Mouse (Mus musculus) G1E (cell line): ENCODE results near the gene Iqsec2. TPM values are rescaled to one million over a fixed set of nuclear protein-coding genes. Genes with fewer than 3 reads are reported as not detected.

ENCODE experiments used
- ATAC-seq: 2 replicates; pipeline ENCODE4 v1.8.0; 2016; ENCODE audit warnings: mild to moderate bottlenecking; ENCODE audit not compliant: insufficient number of reproducible peaks, poor library complexity, low FRiP score, severe bottlenecking; ENCODE audit errors: extremely low read depth
- DNase-seq: peaks from one replicate; pipeline ENCODE4 v3.0.0; 2012; ENCODE audit warnings: low spot score
- H3K27me3 ChIP-seq: 2 replicates; pipeline ENCODE4 v1.6.1; 2012; ENCODE audit warnings: mild to moderate bottlenecking, low read length, inconsistent platforms; ENCODE audit not compliant: insufficient read depth
- H3K36me3 ChIP-seq: replicated peaks from 2 replicates; pipeline ENCODE3; 2012; ENCODE audit warnings: mild to moderate bottlenecking, inconsistent platforms
- H3K4me1 ChIP-seq: 2 replicates; pipeline ENCODE4 v1.6.1; 2012; ENCODE audit warnings: low read depth, low read length, inconsistent platforms, mixed read lengths; ENCODE audit not compliant: insufficient read depth
- H3K4me3 ChIP-seq: 2 replicates; pipeline ENCODE4 v1.5.1; 2012; ENCODE audit warnings: low read depth, mild to moderate bottlenecking, inconsistent platforms, low read length, moderate library complexity, mixed read lengths
- H3K9me3 ChIP-seq: replicated peaks from 2 replicates; pipeline ENCODE4 v1.6.1; 2012; ENCODE audit warnings: inconsistent platforms
- CTCF ChIP-seq: IDR thresholded peaks from 2 replicates; pipeline ENCODE4 v1.5.1; 2012; ENCODE audit warnings: low read depth, low read length, inconsistent platforms, mixed read lengths
- GATA1 ChIP-seq: IDR thresholded peaks from 2 replicates; pipeline ENCODE4 v1.6.1; 2012; ENCODE audit warnings: borderline replicate concordance, low read length, inconsistent platforms, mixed read lengths
- GATA2 ChIP-seq: IDR thresholded peaks from 2 replicates; pipeline ENCODE4 v1.6.1; 2012; ENCODE audit warnings: low read depth, low read length, inconsistent platforms, borderline replicate concordance
- POLR2AphosphoS5 ChIP-seq: IDR thresholded peaks from 2 replicates; pipeline ENCODE4 v1.6.1; 2012; ENCODE audit warnings: low read depth, low read length, inconsistent platforms; ENCODE audit not compliant: insufficient replicate concordance
- TAL1 ChIP-seq: conservative IDR thresholded peaks from 2 replicates; pipeline ENCODE4 v1.6.1; 2012; ENCODE audit warnings: low read depth, low read length, inconsistent platforms, mixed read lengths
- polyA plus RNA-seq: library from polyadenylated mRNA; stranded (reverse); fragments of >175 nt; gene quantifications from 2 replicates; pipeline ENCODE4 v1.2.3, GENCODE M21; 2012
- total RNA-seq, 2 experiments: library from RNA; stranded (forward) in 1 of 2; stranded (reverse) in 1 of 2; fragments of 200-1000 nt in 1 of 2; fragments of >200 nt in 1 of 2; fragmentation: Nextera tagmentation in 1 of 2; gene quantifications; 2 replicates each; pipeline ENCODE4 v1.2.3; 2014 to 2017

The Iqsec2 gene
- total and polyA plus RNA-seq, 3 experiments, result 0.03 to 0.38 (median 0.05) TPM

GRCm38 (mm10) chrX:152175284-152175683, 31.2 kb downstream of the Iqsec2 start:
- Histone ChIP-seq H3K4me3 (no peak overlapping the region), H3K27me3 (peaks cover 2% of the 10 kb centered on the region; the same call in 1 of the 2 replicates), H3K4me1 (no peaks in the 10 kb centered on the region), H3K9me3 (no peaks in the 10 kb centered on the region), H3K36me3 (no peaks in the 10 kb centered on the region)
- peak; percentile 1 for DNase-seq
- TF ChIP-seq TAL1 (no peak), CTCF (peak; percentile 27; the same call in 1 of the 2 replicates)
- no peak for ATAC-seq

- Histone ChIP-seq H3K27me3 (no peaks in the 10 kb centered on the region), H3K4me3 (no peak overlapping the region), H3K36me3 (no peaks in the 10 kb centered on the region), H3K4me1 (no peaks in the 10 kb centered on the region), H3K9me3 (no peaks in the 10 kb centered on the region)
- TF ChIP-seq CTCF (no peak), GATA2 (no peak), GATA1 (no peak), TAL1 (no peak), POLR2AphosphoS5 (no peak)
- DNase-seq, result no peak
- no peak for ATAC-seq
These were observed 33.8 kb downstream of the Iqsec2 start for GRCm38 (mm10) chrX:152177897-152178296.

- Histone ChIP-seq H3K36me3 (no peaks in the 10 kb centered on the region), H3K27me3 (no peaks in the 10 kb centered on the region), H3K4me3 (no peak overlapping the region), H3K4me1 (no peaks in the 10 kb centered on the region), H3K9me3 (no peaks in the 10 kb centered on the region)
- TF ChIP-seq GATA1 (no peak), TAL1 (no peak), GATA2 (no peak), POLR2AphosphoS5 (no peak), CTCF (no peak)
- no peak for ATAC-seq
- DNase-seq, result no peak
These were observed 34.9 kb downstream of the Iqsec2 start for GRCm38 (mm10) chrX:152178843-152179545.

GRCm38 (mm10) chrX:152179670-152180656, 35.9 kb downstream of the Iqsec2 start:
- no peaks in the 10 kb centered on the region for H3K36me3 ChIP-seq
- H3K9me3 ChIP-seq, result no peaks in the 10 kb centered on the region
- H3K27me3 ChIP-seq, result no peaks in the 10 kb centered on the region
- no peak for TF ChIP-seq GATA2
- no peak for TF ChIP-seq CTCF
- no peak for TF ChIP-seq POLR2AphosphoS5
- ATAC-seq (no peak), DNase-seq (no peak)
- H3K4me1 ChIP-seq, result no peaks in the 10 kb centered on the region
- H3K4me3 ChIP-seq, result no peak overlapping the region

GRCm38 (mm10) chrX:152187151-152187550, 43.1 kb downstream of the Iqsec2 start:
- ATAC-seq (no peak), DNase-seq (no peak)
- H3K4me1 ChIP-seq, result no peaks in the 10 kb centered on the region
- TF ChIP-seq GATA2 (no peak), TAL1 (no peak), POLR2AphosphoS5 (no peak), GATA1 (no peak), CTCF (no peak)
- H3K9me3 ChIP-seq, result no peaks in the 10 kb centered on the region
- H3K27me3 ChIP-seq, result no peaks in the 10 kb centered on the region
- no peaks in the 10 kb centered on the region for H3K36me3 ChIP-seq
- no peak overlapping the region for H3K4me3 ChIP-seq

- no peaks in the 10 kb centered on the region for H3K4me1 ChIP-seq
- TF ChIP-seq GATA1 (no peak), POLR2AphosphoS5 (no peak), TAL1 (no peak), CTCF (no peak), GATA2 (no peak)
- DNase-seq (no peak), ATAC-seq (no peak)
- H3K27me3 ChIP-seq, result no peaks in the 10 kb centered on the region
- no peaks in the 10 kb centered on the region for H3K9me3 ChIP-seq
- H3K4me3 ChIP-seq, result no peak overlapping the region
- H3K36me3 ChIP-seq, result no peaks in the 10 kb centered on the region
These were observed 47.2 kb downstream of the Iqsec2 start for GRCm38 (mm10) chrX:152191266-152191665.
